Mouse (Mus musculus) right cerebral cortex, adult 18-20 months (tissue): ENCODE measurements around the gene Olfr1344.
A peak's percentile ranks its signal among the peaks of the same experiment; 100 is the strongest.
"Not testable (repeated sequence)": the region's sequence is repeated elsewhere in the genome, so short reads cannot be mapped to it uniquely, and the experiment has no call there.

Source experiments
- DNase-seq: peaks from one replicate; pipeline ENCODE4 v3.0.0; 2022; ENCODE audit warnings: mixed read lengths

Olfr1344 gene

GRCm38 (mm10) chr7:6438388-6438787 is at the start of gene Olfr1344:
Olfr1344 (plus strand) TSS chr7:6438688.
- DNase-seq, result no peak

- DNase-seq, result no peak
Measured at GRCm38 (mm10) chr7:6388971-6389370, 49.5 kb upstream of the Olfr1344 start.

- DNase-seq, result no peak
Measured at GRCm38 (mm10) chr7:6389449-6389848, 49.0 kb upstream of the Olfr1344 start.

GRCm38 (mm10) chr7:6397996-6398975 is 40.2 kb upstream of the Olfr1344 start, which contains the start of gene Smim17:
Smim17 (plus strand) TSS chr7:6398715.
- peak; percentile 80 for DNase-seq

GRCm38 (mm10) chr7:6410043-6410442 is 28.4 kb upstream of the Olfr1344 start, which contains the start of gene Gm20715:
Gm20715 (plus strand) TSS chr7:6410277.
- DNase-seq, result peak; percentile 59

- peak; percentile 45 for DNase-seq
Measured at GRCm38 (mm10) chr7:6414626-6415441, 23.7 kb upstream of the Olfr1344 start.

GRCm38 (mm10) chr7:6415442-6415787 is 23.1 kb upstream of the Olfr1344 start:
- DNase-seq, result no peak

- peak; percentile 66 for DNase-seq
Measured at GRCm38 (mm10) chr7:6419894-6420293, 18.6 kb upstream of the Olfr1344 start.

GRCm38 (mm10) chr7:6429381-6429780 is 9.1 kb upstream of the Olfr1344 start:
- DNase-seq, result no peak

- DNase-seq, result no peak
Measured at GRCm38 (mm10) chr7:6430342-6430741, 8.1 kb upstream of the Olfr1344 start.

- no peak for DNase-seq
Measured at GRCm38 (mm10) chr7:6441173-6441572, 2.7 kb downstream of the Olfr1344 start.

- DNase-seq, result no peak
Measured at GRCm38 (mm10) chr7:6447771-6448170, 9.3 kb downstream of the Olfr1344 start.

- DNase-seq, result no peak
Measured at GRCm38 (mm10) chr7:6455868-6456267, 17.4 kb downstream of the Olfr1344 start, which contains the start of gene Olfr1336. Olfr1336 (plus strand) TSS chr7:6456168.

- no peak for DNase-seq
Measured at GRCm38 (mm10) chr7:6456399-6456798, 17.9 kb downstream of the Olfr1344 start.

- DNase-seq, result no peak
Measured at GRCm38 (mm10) chr7:6466951-6467350, 28.5 kb downstream of the Olfr1344 start, which contains the start of gene Olfr1346. Olfr1346 (plus strand) TSS chr7:6467101.

GRCm38 (mm10) chr7:6477633-6478032 is 39.1 kb downstream of the Olfr1344 start:
- DNase-seq, result not testable (repeated sequence)

- no peak for DNase-seq
Measured at GRCm38 (mm10) chr7:6486841-6487240, 48.4 kb downstream of the Olfr1344 start, which contains the start of gene Olfr5. Olfr5 (minus strand) TSS chr7:6486941.
